Mouse (Mus musculus) myocyte (in vitro differentiated cells): ENCODE results near the gene Osbpl6.

Experiments used
- CEBPB ChIP-seq: IDR thresholded peaks from 2 replicates; pipeline ENCODE4 v1.6.1; 2011; ENCODE audit warnings: mild to moderate bottlenecking, moderate library complexity; ENCODE audit not compliant: poor library complexity, insufficient read depth, severe bottlenecking
- POLR2A ChIP-seq: IDR thresholded peaks from one replicate; pipeline ENCODE4 v1.6.1; 2011; ENCODE audit warnings: low read depth, mild to moderate bottlenecking, control low read depth, moderate library complexity; ENCODE audit not compliant: insufficient read length
- POLR2AphosphoS2 ChIP-seq: IDR thresholded peaks from one replicate; pipeline ENCODE4 v1.6.1; 2011; ENCODE audit warnings: low read depth, control low read depth; ENCODE audit not compliant: insufficient read length
- REST ChIP-seq: IDR thresholded peaks from one replicate; pipeline ENCODE4 v1.6.1; 2011; ENCODE audit warnings: mild to moderate bottlenecking, control low read depth, moderate library complexity; ENCODE audit not compliant: insufficient read depth, insufficient read length
- SRF ChIP-seq: IDR thresholded peaks from one replicate; pipeline ENCODE4 v1.6.1; 2011; ENCODE audit warnings: low read depth; ENCODE audit not compliant: control insufficient read depth, insufficient read length
- TCF12 ChIP-seq: IDR thresholded peaks from one replicate; pipeline ENCODE4 v1.6.1; 2011; ENCODE audit warnings: mild to moderate bottlenecking, control low read depth; ENCODE audit not compliant: poor library complexity, insufficient read depth, severe bottlenecking

DNA sequence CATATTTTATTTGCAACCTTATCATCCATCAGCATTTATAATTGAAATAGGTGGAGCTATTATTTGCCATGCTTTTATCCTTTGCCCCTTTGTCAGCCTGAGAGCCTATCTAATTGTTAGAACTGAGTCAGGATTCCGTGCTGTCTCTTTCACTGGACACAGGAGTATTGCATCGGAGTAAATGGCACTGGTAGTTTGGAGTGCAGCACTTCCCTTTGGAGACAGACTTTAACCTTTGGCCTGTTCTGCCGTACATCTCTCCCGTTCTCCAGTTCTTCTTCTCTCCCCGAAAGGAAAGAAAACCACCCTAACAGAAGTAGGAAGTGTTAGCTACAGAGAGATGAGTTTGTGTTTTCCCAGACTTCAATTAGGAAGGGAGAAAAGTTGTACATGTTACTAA is 136.6 kb downstream of the Osbpl6 start:
- TF ChIP-seq REST (no peak), POLR2A (no peak), CEBPB (peak; percentile 30; the same call in 1 of the 2 replicates), SRF (no peak), POLR2AphosphoS2 (no peak), TCF12 (no peak)
